Mouse (Mus musculus) frontal cortex, postnatal 36 days (tissue): ENCODE results near the gene Them7.
A peak's percentile ranks its signal among the peaks of the same experiment; 100 is the strongest.

Experiments
- DNase-seq, 2 experiments: peaks; one replicate each; pipeline ENCODE4 v3.0.0; 2022; ENCODE audit warnings: low spot score in 2 of 2

Gene Them7

DNA sequence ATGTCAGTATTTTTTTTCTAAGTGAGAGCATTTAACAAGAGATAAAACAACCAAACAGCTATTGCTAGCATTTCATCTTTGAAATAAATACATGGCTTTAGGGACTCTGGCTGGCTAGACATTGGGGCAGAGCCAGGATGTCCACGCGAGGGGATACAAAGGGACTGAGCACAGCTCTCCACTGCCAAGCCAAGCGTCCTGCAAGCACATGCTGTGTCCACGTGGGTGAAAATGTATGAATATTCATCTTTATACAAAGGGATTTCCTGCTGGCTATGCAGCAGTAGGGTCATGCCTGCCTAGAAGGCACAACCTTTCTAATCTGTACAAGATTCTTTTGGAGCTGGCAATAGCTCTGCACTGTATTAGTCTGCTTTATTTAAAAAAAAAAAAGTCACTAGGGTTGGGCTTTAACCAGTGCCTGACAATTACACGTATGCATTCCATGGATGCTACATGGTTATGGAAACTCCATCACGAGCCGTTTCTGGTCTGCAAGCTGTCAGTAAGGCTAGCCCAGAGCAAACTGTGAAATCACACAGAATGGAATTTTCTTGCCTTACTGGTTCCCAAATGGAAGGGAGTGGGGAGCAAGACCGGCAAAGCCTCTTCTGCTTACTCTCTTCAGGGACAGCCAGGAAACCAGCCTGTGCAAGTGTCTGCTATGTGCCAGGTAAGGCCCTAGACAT lies 192.7 kb downstream of the Them7 start:
- DNase-seq: peak in 1 of 2 experiments; percentile 51

DNA sequence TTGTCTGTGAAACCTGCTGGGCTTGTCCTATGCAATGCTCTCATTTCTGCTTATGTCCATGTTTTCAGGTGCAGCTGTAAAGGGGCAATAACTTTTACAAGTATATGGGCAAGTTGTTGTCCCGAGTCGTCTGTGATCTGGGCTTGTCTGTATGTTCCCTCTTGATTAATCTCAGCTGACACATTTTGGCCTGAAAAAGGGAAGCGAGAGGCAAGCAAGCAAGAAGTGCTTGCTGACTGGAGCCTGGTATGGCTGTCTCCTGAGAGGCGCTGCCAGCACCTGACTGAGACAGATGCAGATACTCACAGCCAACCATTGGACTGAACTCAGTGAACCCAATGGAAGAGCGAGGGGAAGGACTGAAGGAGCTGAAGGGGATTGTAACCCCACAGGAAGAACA lies 193.5 kb downstream of the Them7 start:
- DNase-seq: no peak

DNA sequence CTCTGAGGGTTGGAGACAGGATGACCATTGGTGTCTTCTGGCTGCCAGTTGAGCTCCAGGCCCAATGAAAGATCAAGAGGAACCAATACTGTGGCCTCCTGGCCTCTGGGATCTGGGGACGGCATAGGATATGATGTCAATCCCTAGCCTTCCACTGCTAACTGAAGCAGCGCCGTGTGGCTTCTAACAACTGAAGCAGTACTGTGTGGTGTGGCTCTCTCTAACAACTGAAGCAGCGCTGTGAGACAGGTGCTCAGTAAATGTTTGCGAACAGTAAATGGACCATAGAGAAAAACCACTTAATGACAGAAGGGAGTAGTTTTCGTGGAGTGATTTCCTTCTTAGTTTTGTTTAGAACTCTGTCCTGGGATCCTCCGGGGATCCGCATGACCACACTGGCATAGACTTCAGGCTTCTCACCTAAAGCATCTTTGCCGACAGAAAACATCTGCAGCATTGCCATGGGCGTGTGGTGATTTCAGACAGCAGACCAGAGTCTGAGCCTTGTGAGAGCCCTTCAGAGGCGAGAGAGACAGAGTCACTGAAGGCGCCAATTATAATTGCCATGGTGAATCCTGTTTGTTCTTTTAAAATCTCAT lies 194.6 kb downstream of the Them7 start:
- no peak for DNase-seq

DNA sequence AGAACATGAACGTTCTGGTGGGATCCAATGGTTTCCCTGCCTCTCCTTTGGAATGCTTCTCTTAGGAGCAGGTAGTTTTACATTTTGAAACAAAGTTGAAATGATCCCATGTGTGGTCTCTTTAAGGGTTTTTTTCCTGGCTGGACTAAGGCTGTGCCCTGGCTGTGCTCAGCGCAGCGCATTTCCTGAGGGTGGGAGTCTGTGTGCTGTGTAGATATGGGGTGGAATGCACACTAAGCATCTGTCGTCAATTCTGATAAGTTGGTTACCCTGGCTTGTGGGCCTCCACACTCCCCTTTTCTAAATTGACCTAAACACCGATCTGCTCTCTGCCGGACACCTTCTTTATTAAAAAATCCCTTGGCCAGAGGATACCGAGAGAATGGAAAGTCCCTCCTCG lies 203.3 kb downstream of the Them7 start:
- no peak for DNase-seq

DNA sequence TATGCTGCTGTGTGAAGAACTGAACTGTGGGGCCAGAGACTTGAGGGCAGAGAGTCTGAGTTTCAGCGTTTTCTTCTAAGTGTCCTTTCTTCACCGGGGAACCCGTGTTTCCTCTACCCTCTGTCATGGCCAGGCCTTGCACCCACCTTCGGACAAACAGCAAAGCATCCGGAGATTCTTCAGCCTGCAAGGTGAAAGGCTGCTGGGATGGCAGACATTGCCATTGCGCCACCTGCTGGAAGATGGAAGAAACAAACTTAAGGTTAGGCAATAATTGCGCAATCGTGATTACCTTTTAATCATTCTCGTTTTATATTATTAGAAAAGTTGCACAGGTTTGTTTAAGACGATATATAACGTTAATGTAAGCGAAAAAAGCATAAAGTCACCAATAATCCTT lies 203.9 kb downstream of the Them7 start:
- DNase-seq: peak; percentile 45 to 60

DNA sequence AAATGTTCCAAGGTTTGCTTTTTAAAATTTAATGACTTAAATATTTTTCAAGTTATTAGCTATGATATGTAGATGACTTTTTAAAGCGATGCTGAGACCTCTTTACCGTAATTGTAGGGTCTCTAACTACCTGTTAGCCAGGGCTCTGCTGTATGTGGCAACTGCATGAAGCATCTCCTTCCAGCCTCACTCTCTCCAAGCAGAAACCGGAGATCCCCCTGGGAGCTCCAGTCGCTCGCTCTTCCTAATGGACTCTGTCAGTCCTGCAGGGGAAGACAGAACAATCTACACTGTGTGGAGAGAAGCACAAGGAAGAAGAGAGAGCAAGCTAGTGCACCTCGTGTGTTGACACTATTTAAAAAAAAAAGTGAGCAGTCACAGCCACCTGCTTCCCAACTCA lies 204.3 kb downstream of the Them7 start:
- DNase-seq: no peak
